Mouse (Mus musculus) lung, postnatal 25 days (tissue): Measurements from ENCODE around the gene Mdm2.
"Not testable (repeated sequence)": the region's sequence is repeated elsewhere in the genome, so short reads cannot be mapped to it uniquely, and the experiment has no call there.

Source experiments
- DNase-seq: peaks from one replicate; pipeline ENCODE4 v3.0.0; 2022; ENCODE audit warnings: low spot score

Mdm2 gene

GRCm38 (mm10) chr10:117732184-117732583, 21.6 kb upstream of the Mdm2 start:
- DNase-seq: no peak

GRCm38 (mm10) chr10:117731244-117732101, 20.9 kb upstream of the Mdm2 start:
- peak; percentile 84 for DNase-seq

GRCm38 (mm10) chr10:117730637-117731203, 20.2 kb upstream of the Mdm2 start:
- no peak for DNase-seq

- DNase-seq: no peak
Observed at GRCm38 (mm10) chr10:117730140-117730539, 19.6 kb upstream of the Mdm2 start.

- DNase-seq: peak; percentile 71
Observed at GRCm38 (mm10) chr10:117729139-117729814, 18.7 kb upstream of the Mdm2 start.

- no peak for DNase-seq
Observed at GRCm38 (mm10) chr10:117728574-117728973, 18.0 kb upstream of the Mdm2 start.

- no peak for DNase-seq
Observed at GRCm38 (mm10) chr10:117727518-117728110, 17.1 kb upstream of the Mdm2 start.

GRCm38 (mm10) chr10:117726888-117727385, 16.4 kb upstream of the Mdm2 start:
- no peak for DNase-seq

GRCm38 (mm10) chr10:117726350-117726749, 15.8 kb upstream of the Mdm2 start:
- DNase-seq: no peak

GRCm38 (mm10) chr10:117725671-117726070, 15.1 kb upstream of the Mdm2 start:
- no peak for DNase-seq

GRCm38 (mm10) chr10:117724804-117725361, 14.3 kb upstream of the Mdm2 start:
- DNase-seq: no peak

- DNase-seq: no peak
Observed at GRCm38 (mm10) chr10:117724136-117724718, 13.7 kb upstream of the Mdm2 start.

- DNase-seq: no peak
Observed at GRCm38 (mm10) chr10:117718161-117719119, 7.9 kb upstream of the Mdm2 start.

- peak; percentile 59 for DNase-seq
Observed at GRCm38 (mm10) chr10:117717583-117717982, 7.0 kb upstream of the Mdm2 start.

GRCm38 (mm10) chr10:117716686-117717085, 6.1 kb upstream of the Mdm2 start:
- no peak for DNase-seq

GRCm38 (mm10) chr10:117715654-117716053, 5.1 kb upstream of the Mdm2 start:
- not testable (repeated sequence) for DNase-seq

GRCm38 (mm10) chr10:117714928-117715500, 4.5 kb upstream of the Mdm2 start:
- DNase-seq: no peak

- DNase-seq: no peak
Observed at GRCm38 (mm10) chr10:117714048-117714545, 3.5 kb upstream of the Mdm2 start.

GRCm38 (mm10) chr10:117713466-117713865, 2.9 kb upstream of the Mdm2 start:
- no peak for DNase-seq

- no peak for DNase-seq
Observed at GRCm38 (mm10) chr10:117712871-117713270, 2.3 kb upstream of the Mdm2 start.
